Mouse (Mus musculus) hindbrain, embryonic 11.5 days (tissue): ENCODE data around the gene Muc5ac. TPM values are rescaled to one million over a fixed set of nuclear protein-coding genes. Genes with fewer than 3 reads are reported as not detected.

Experiments
- polyA plus RNA-seq: library from polyadenylated mRNA; unstranded; fragments of >200 nt; fragmentation: Nextera tagmentation; extraction: Ambion mirVana; gene quantifications from 2 replicates; pipeline ENCODE4 v1.2.1, GENCODE M21; 2014

The Muc5ac gene
- polyA plus RNA-seq, 1 experiment from 2014 or later = not detected

Other genes with a start within 250 kb of the Muc5ac start
- gene Chid1, start 249.1 kb upstream of the Muc5ac start, polyA plus RNA-seq = 24.1 and 28.8 TPM in 2 replicates
- gene Ap2a2, start 226.8 kb upstream of the Muc5ac start, polyA plus RNA-seq = 67.1 and 77.4 TPM in 2 replicates
- gene Muc6, start 133.7 kb upstream of the Muc5ac start, polyA plus RNA-seq = 0.17 TPM in 2 replicates
- 0.07 and 0.32 TPM in 2 replicates for gene Muc2, start 98.6 kb upstream of the Muc5ac start, polyA plus RNA-seq
- 0.03 and 0.05 TPM in 2 replicates for gene Muc5b, start 50.1 kb downstream of the Muc5ac start, polyA plus RNA-seq
- gene Tollip, start 129.5 kb downstream of the Muc5ac start, polyA plus RNA-seq = 53.5 and 65.8 TPM in 2 replicates
- 13.7 and 15.6 TPM in 2 replicates for gene Brsk2, start 160.8 kb downstream of the Muc5ac start, polyA plus RNA-seq